Comparison of ENCODE assay signal across 19 mouse cellular contexts in the genomic region with DNA sequence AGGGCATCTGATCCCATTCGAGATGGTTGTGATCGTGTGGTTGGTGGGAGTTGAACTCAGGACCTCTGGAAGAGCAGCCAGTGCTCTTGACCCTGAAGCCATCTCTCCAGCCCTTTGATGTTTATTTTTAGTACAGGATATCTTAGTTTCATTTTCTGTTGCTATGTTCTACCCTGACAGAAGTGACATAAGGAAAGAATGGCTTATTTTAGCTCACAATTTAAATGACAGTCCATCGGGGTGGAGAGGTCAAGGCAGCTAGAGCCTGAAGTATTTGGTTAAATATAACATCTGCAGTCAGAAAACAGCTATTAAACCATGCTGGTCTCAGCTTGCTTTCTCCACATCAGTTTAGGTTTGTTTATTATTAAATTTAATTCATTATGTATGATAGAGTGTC. TPM values are rescaled to one million over a fixed set of nuclear protein-coding genes. Genes with fewer than 3 reads are reported as not detected.
"Had no signal": no experiment of that assay in that cellular context is flagged by ENCODE, and none has a peak within 500 bp of the region (broad histone marks: within the 10 kb centered on the region; RNA-seq: fewer than 3 reads in every experiment).

No protein-coding gene starts in this region.

- H3K4me1 ChIP-seq: limb, embryonic 13.5 days; neural tube, embryonic 15.5 days had no signal

- H3K27me3 ChIP-seq: limb, embryonic 13.5 days; liver, embryonic 12.5 days; neural tube, embryonic 15.5 days had no signal

- DNase-seq: kidney, postnatal 14 days; left cerebral cortex, postnatal 4 days; midbrain, embryonic 14.5 days; thymus, postnatal 4 days had no signal

- H3K9ac ChIP-seq: limb, embryonic 13.5 days; liver, embryonic 12.5 days; neural tube, embryonic 15.5 days had no signal

- H3K27ac ChIP-seq: limb, embryonic 13.5 days; liver, embryonic 12.5 days; midbrain, embryonic 10.5 days; neural tube, embryonic 15.5 days; stomach, postnatal 0 days had no signal

- H3K9me3 ChIP-seq: limb, embryonic 13.5 days; liver, embryonic 12.5 days; midbrain, embryonic 10.5 days; neural tube, embryonic 15.5 days had no signal

- H3K4me3 ChIP-seq: limb, embryonic 13.5 days; liver, embryonic 12.5 days; midbrain, embryonic 10.5 days; myocyte; neural tube, embryonic 15.5 days had no signal

- H3K36me3 ChIP-seq: limb, embryonic 13.5 days; liver, embryonic 12.5 days; midbrain, embryonic 10.5 days; neural tube, embryonic 15.5 days had no signal

- H3K4me2 ChIP-seq: limb, embryonic 13.5 days; liver, embryonic 12.5 days; neural tube, embryonic 15.5 days had no signal

RNA-seq across cellular contexts. Expression of gene Tex19.2, which starts 2.7 kb away (rescaled TPM):
- total RNA-seq: layer of hippocampus, adult 8-10 months; layer of hippocampus, postnatal 14 days; left cerebral cortex, adult 18-20 months; left cerebral cortex, postnatal 10 days; left cerebral cortex, postnatal 4 days; megakaryocyte, adult 5-6 weeks had no signal
- polyA plus RNA-seq: kidney, embryonic 14.5 days; large intestine, adult 2 months; limb, embryonic 13.5 days; midbrain, embryonic 10.5 days; midbrain, embryonic 14.5 days; neural tube, embryonic 11.5 days; neural tube, embryonic 15.5 days had no signal

RNA-seq across cellular contexts. Expression of gene Tex19.1, which starts 24.8 kb away (rescaled TPM):
- total RNA-seq: layer of hippocampus, adult 8-10 months; layer of hippocampus, postnatal 14 days; left cerebral cortex, adult 18-20 months; left cerebral cortex, postnatal 10 days; left cerebral cortex, postnatal 4 days; megakaryocyte, adult 5-6 weeks had no signal
- polyA plus RNA-seq: kidney, embryonic 14.5 days; large intestine, adult 2 months; limb, embryonic 13.5 days; liver, embryonic 16.5 days; midbrain, embryonic 14.5 days; myocyte; neural tube, embryonic 11.5 days; neural tube, embryonic 15.5 days had no signal

RNA-seq across cellular contexts. Expression of gene Uts2r, which starts 38.9 kb away (rescaled TPM):
- total RNA-seq: left cerebral cortex, postnatal 10 days; left cerebral cortex, postnatal 4 days; megakaryocyte, adult 5-6 weeks had no signal
- polyA plus RNA-seq: kidney, embryonic 14.5 days; large intestine, adult 2 months; liver, embryonic 12.5 days; liver, embryonic 16.5 days; neural tube, embryonic 11.5 days; stomach, postnatal 0 days had no signal

RNA-seq across cellular contexts. Expression of gene Sectm1a, which starts 40.1 kb away (rescaled TPM):
- total RNA-seq: layer of hippocampus, adult 8-10 months; layer of hippocampus, postnatal 14 days; left cerebral cortex, adult 18-20 months; left cerebral cortex, postnatal 10 days had no signal
- polyA plus RNA-seq: midbrain, embryonic 10.5 days; midbrain, embryonic 14.5 days; neural tube, embryonic 11.5 days; neural tube, embryonic 15.5 days had no signal

RNA-seq across cellular contexts. Expression of gene Sectm1b, which starts 57.8 kb away (rescaled TPM):
- total RNA-seq: layer of hippocampus, adult 8-10 months; layer of hippocampus, postnatal 14 days; left cerebral cortex, adult 18-20 months; left cerebral cortex, postnatal 10 days; left cerebral cortex, postnatal 4 days; megakaryocyte, adult 5-6 weeks had no signal
- polyA plus RNA-seq: kidney, embryonic 14.5 days; limb, embryonic 13.5 days; midbrain, embryonic 10.5 days; midbrain, embryonic 14.5 days; myocyte; neural tube, embryonic 11.5 days; neural tube, embryonic 15.5 days had no signal
